20 mouse cellular contexts compared by ENCODE assay signal in genomic region chr1:138343451-138343850, GRCm38 (mm10).
DNase-seq lines count a peak whose midpoint lies in the region; ATAC-seq and TF ChIP-seq lines count a peak whose summit lies in the region.
"Had no signal": no experiment of that assay in that cellular context is flagged by ENCODE, and none has a peak within 500 bp of the region (broad histone marks: within the 10 kb centered on the region; RNA-seq: fewer than 3 reads in every experiment).

No protein-coding gene starts in this region.

- ATAC-seq in kidney, embryonic 14.5 days (ENCODE audit: low FRiP score, low TSS enrichment) = no peak
- ATAC-seq in hindbrain, postnatal 0 days = no peak
- ATAC-seq: activated CD4-positive, CD25-positive, alpha-beta regulatory T cell, adult 4 months; forebrain, embryonic 13.5 days had no signal

- H3K9ac ChIP-seq in kidney, embryonic 14.5 days (ENCODE audit: low read depth, low read length) = no peak overlapping the region
- no peak overlapping the region for H3K9ac ChIP-seq in hindbrain, postnatal 0 days (replicated peaks; ENCODE audit: low read length)
- H3K9ac ChIP-seq: embryonic facial prominence, embryonic 12.5 days; forebrain, embryonic 13.5 days; heart, embryonic 13.5 days; hindbrain, embryonic 12.5 days; limb, embryonic 13.5 days; stomach, embryonic 15.5 days had no signal

- peak; percentile 67 for DNase-seq in adrenal gland, adult 2 months
- DNase-seq in adrenal gland, postnatal 4 days (ENCODE audit: low spot score in 2 of 2) = no peak
- peak; percentile 9 for DNase-seq in kidney, postnatal 14 days
- peak; percentile 58 for DNase-seq in MN1 (ENCODE audit: low spot score)
- no peak for DNase-seq in layer of hippocampus, postnatal 14 days (ENCODE audit: low spot score in 2 of 2)
- no peak for DNase-seq in hindbrain, postnatal 0 days (ENCODE audit: low spot score)
- DNase-seq: B cell, adult 2 months; cerebellum, adult 11 months; gastrocnemius, adult 2 months; lung, postnatal 4 days; thymus, postnatal 36 days had no signal

- H3K36me3 ChIP-seq in kidney, embryonic 14.5 days (ENCODE audit: control insufficient read depth, insufficient read depth, low read length) = no peaks in the 10 kb centered on the region
- no peaks in the 10 kb centered on the region for H3K36me3 ChIP-seq in hindbrain, postnatal 0 days (ENCODE audit: insufficient read depth, low read length)
- H3K36me3 ChIP-seq: embryonic facial prominence, embryonic 12.5 days; heart, embryonic 13.5 days; hindbrain, embryonic 12.5 days; limb, embryonic 13.5 days; stomach, embryonic 15.5 days had no signal

- H3K27ac ChIP-seq in kidney, embryonic 14.5 days (ENCODE audit: low read depth, low read length) = no peak overlapping the region
- H3K27ac ChIP-seq in brown adipose tissue, adult 24 weeks (replicated peaks; ENCODE audit: low read depth, low read length) = 0 out of 2 replicates have a peak overlapping the region, but pooled peaks have one; percentile 26
- H3K27ac ChIP-seq in hindbrain, postnatal 0 days = no peak overlapping the region
- H3K27ac ChIP-seq: embryonic facial prominence, embryonic 12.5 days; forebrain, embryonic 13.5 days; gastrocnemius, adult 2 months; heart, embryonic 13.5 days; hindbrain, embryonic 12.5 days; limb, embryonic 13.5 days; stomach, embryonic 15.5 days had no signal

- WGBS in kidney, embryonic 14.5 days = 67% methylated on average over 4 of the region's 4 CpGs
- WGBS in hindbrain, postnatal 0 days = 81% methylated on average over 4 of the region's 4 CpGs

- H3K27me3 ChIP-seq in kidney, embryonic 14.5 days (ENCODE audit: control insufficient read depth, insufficient read depth, low read length) = no peaks in the 10 kb centered on the region
- H3K27me3 ChIP-seq in hindbrain, postnatal 0 days (ENCODE audit: insufficient read depth, low read length) = no peaks in the 10 kb centered on the region
- H3K27me3 ChIP-seq: embryonic facial prominence, embryonic 12.5 days; forebrain, embryonic 13.5 days; heart, embryonic 13.5 days; hindbrain, embryonic 12.5 days; limb, embryonic 13.5 days; stomach, embryonic 15.5 days had no signal

- no peak overlapping the region for H3K4me2 ChIP-seq in kidney, embryonic 14.5 days (replicated peaks; ENCODE audit: low read depth, low read length)
- H3K4me2 ChIP-seq in hindbrain, postnatal 0 days (ENCODE audit: low read depth, low read length) = no peak overlapping the region
- H3K4me2 ChIP-seq: embryonic facial prominence, embryonic 12.5 days; forebrain, embryonic 13.5 days; heart, embryonic 13.5 days; hindbrain, embryonic 12.5 days; limb, embryonic 13.5 days; stomach, embryonic 15.5 days had no signal

- H3K9me3 ChIP-seq in kidney, embryonic 14.5 days (ENCODE audit: control insufficient read depth, low read length) = no peaks in the 10 kb centered on the region
- H3K9me3 ChIP-seq in hindbrain, postnatal 0 days (ENCODE audit: low read length) = no peaks in the 10 kb centered on the region
- H3K9me3 ChIP-seq: embryonic facial prominence, embryonic 12.5 days; forebrain, embryonic 13.5 days; heart, embryonic 13.5 days; hindbrain, embryonic 12.5 days; limb, embryonic 13.5 days; stomach, embryonic 15.5 days had no signal

- H3K4me1 ChIP-seq in kidney, embryonic 14.5 days (ENCODE audit: control insufficient read depth, insufficient read depth, low read length) = no peaks in the 10 kb centered on the region
- no peaks in the 10 kb centered on the region for H3K4me1 ChIP-seq in brown adipose tissue, adult 24 weeks (ENCODE audit: control insufficient read depth, insufficient read depth, insufficient read length, low read length)
- no peaks in the 10 kb centered on the region for H3K4me1 ChIP-seq in hindbrain, postnatal 0 days (ENCODE audit: insufficient read depth, low read length)
- H3K4me1 ChIP-seq: embryonic facial prominence, embryonic 12.5 days; hindbrain, embryonic 12.5 days; stomach, embryonic 15.5 days had no signal

- H3K4me3 ChIP-seq in kidney, embryonic 14.5 days (ENCODE audit: low read length) = no peak overlapping the region
- H3K4me3 ChIP-seq in brown adipose tissue, adult 24 weeks (ENCODE audit: insufficient read depth, low read depth, low read length) = no peak overlapping the region
- H3K4me3 ChIP-seq in hindbrain, postnatal 0 days (ENCODE audit: low read length) = no peak overlapping the region
- H3K4me3 ChIP-seq: embryonic facial prominence, embryonic 12.5 days; forebrain, embryonic 13.5 days; gastrocnemius, adult 2 months; heart, embryonic 13.5 days; hindbrain, embryonic 12.5 days; limb, embryonic 13.5 days; stomach, embryonic 15.5 days had no signal

- TF ChIP-seq CTCF in hindbrain, postnatal 0 days (IDR thresholded peaks at IDR 0.05; ENCODE audit: low read depth) = no peak

Comparison
In these comparisons a context has a peak if more than half of its experiments do, and no peak if none do; other contexts are left out.
1. DNase-seq: peak in adrenal gland, adult 2 months (single experiment), kidney, postnatal 14 days (single experiment) and MN1 (single experiment); none in adrenal gland, postnatal 4 days (0 of 2), layer of hippocampus, postnatal 14 days (0 of 2) and hindbrain, postnatal 0 days (single experiment).